Mouse (Mus musculus): ENCODE results near the gene Ubap1.

Ubap1 gene

GRCm38 (mm10) chr4:41438931-41439330 lies 90.1 kb downstream of the Ubap1 start:
- DNase-seq (ENCODE audit: low spot score) = no peak

All from urinary bladder, postnatal 14 days (tissue).